ENCODE assay signal across 10 mouse cellular contexts in the genomic region with DNA sequence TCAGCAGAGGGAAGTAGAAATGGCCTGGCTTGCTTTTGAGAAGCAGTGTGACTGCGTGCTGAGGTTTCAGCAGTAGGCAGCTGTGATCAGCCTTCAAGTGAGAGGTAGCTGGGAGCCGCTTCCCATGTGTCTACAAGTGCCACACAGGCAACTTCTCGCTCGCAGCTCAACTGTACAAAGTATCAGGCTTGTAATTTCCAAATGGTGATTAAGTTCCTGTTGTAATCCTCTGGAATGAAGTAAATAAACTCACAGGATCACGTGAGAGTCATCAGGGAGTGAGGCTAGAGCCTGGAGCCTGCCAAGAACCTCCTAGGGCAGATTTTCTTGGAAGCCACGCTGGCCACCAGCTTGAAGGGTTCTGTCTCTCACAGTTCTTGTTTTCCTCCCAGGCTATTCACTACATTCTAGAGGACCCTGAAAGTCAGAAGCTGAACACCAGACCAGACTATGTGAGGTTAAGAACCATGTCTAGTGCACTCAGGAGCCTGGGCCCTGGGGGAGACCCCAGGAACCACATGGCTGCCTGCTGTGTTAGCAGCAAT. TPM values are rescaled to one million over a fixed set of nuclear protein-coding genes. Genes with fewer than 3 reads are reported as not detected.
"Had no signal": no experiment of that assay in that cellular context is flagged by ENCODE, and none has a peak within 500 bp of the region (broad histone marks: within the 10 kb centered on the region; RNA-seq: fewer than 3 reads in every experiment).

No protein-coding gene starts in this region.

RNA-seq across cellular contexts. Expression of a gene that starts 9.8 kb away (rescaled TPM):
- total RNA-seq: megakaryocyte-erythroid progenitor cell, adult 5-6 weeks had no signal
- polyA plus RNA-seq: liver, embryonic 15.5 days; thymus, adult 2 months had no signal

RNA-seq across cellular contexts. Expression of a gene that starts 42.8 kb away (rescaled TPM):
- total RNA-seq: megakaryocyte-erythroid progenitor cell, adult 5-6 weeks had no signal
- polyA plus RNA-seq: kidney, embryonic 15.5 days; limb, embryonic 10.5 days; liver, embryonic 11.5 days; liver, embryonic 15.5 days; midbrain, embryonic 12.5 days; midbrain, embryonic 16.5 days; neural tube, embryonic 13.5 days; stomach, embryonic 15.5 days had no signal
